ENCODE assay signal across 7 mouse cellular contexts in the genomic region with DNA sequence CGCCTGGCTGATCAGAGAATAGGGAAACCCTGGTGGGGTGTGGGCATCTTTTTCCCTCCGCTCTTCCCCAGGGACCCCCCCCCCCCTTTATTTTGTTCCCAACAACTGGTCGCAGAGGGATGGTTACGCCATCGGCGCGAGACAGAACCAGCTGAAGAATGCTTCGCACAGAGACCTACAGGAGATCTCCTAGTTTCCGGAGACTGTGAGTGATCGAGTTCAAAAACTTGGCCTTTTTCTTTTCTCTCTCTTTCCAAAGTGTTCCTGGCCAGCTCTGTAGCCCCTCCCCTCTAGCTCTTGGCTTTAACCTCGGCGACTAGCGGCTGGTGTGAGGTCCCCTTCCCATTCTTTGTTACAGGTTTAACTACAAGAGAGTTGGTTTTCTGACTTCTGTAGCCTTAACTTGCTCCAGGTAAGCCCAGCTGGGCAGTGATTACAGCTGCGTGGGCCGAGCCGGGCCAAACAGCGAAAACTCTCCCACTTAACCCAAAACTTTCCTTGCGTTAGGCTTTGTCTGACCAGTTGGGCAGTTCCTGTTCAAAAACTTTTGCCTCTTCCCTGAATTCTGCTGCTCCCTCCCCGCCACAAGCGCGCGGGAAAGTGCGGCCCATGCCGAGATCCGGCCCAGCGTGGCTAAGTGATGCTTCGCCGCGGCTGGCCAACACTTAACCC. TPM values are rescaled to one million over a fixed set of nuclear protein-coding genes. Genes with fewer than 3 reads are reported as not detected.
A peak's percentile ranks its signal among the peaks of the same experiment; 100 is the strongest.
DNase-seq lines count a peak whose midpoint lies in the region; ATAC-seq and TF ChIP-seq lines count a peak whose summit lies in the region.

No protein-coding gene starts in this region.

- no peak for TF ChIP-seq CTCF in liver, adult 2 months (IDR thresholded peaks at IDR 0.05; ENCODE audit: low read depth, low read length)

- WGBS in hindbrain, embryonic 15.5 days = 1% methylated on average over 28 of the region's 29 CpGs
- WGBS in liver, adult 2 months = 2% methylated on average over 29 of the region's 29 CpGs
- under 1% methylated on average over 29 of the region's 29 CpGs for WGBS in neural tube, embryonic 11.5 days

- no peaks in the 10 kb centered on the region for H3K9me3 ChIP-seq in hindbrain, embryonic 15.5 days
- no peaks in the 10 kb centered on the region for H3K9me3 ChIP-seq in neural tube, embryonic 11.5 days (ENCODE audit: control insufficient read depth, low read length)

- peak overlapping the region; percentile 13; the same call in 1 of the 2 replicates for H3K9ac ChIP-seq in hindbrain, embryonic 15.5 days
- H3K9ac ChIP-seq in liver, adult 2 months (ENCODE audit: low read depth, low read length) = peak overlapping the region; percentile 7; the same call in 1 of the 2 replicates
- peak overlapping the region; percentile 47 for H3K9ac ChIP-seq in neural tube, embryonic 11.5 days (ENCODE audit: low read length)

- DNase-seq in embryo, embryonic 10 days (ENCODE audit: low spot score) = peak; percentile 72
- DNase-seq in gastrocnemius, adult 18-20 months (ENCODE audit: low spot score) = peak; percentile 42
- DNase-seq in liver, adult 2 months (ENCODE audit: extremely low read depth, low read depth, low spot score) = peak; percentile 48
- peak; percentile 73 for DNase-seq in neural tube, embryonic 11.5 days (ENCODE audit: low spot score)
- DNase-seq in right cerebral cortex, adult 18-20 months = no peak

- H3K79me2 ChIP-seq in liver, adult 2 months (ENCODE audit: control insufficient read depth, insufficient read depth, low read length) = no peaks in the 10 kb centered on the region

- no peaks in the 10 kb centered on the region for H3K36me3 ChIP-seq in hindbrain, embryonic 15.5 days
- H3K36me3 ChIP-seq in liver, adult 2 months (ENCODE audit: control insufficient read depth, insufficient read depth, low read length) = no peaks in the 10 kb centered on the region
- H3K36me3 ChIP-seq in neural tube, embryonic 11.5 days (ENCODE audit: control insufficient read depth, insufficient read depth, low read length) = no peaks in the 10 kb centered on the region

- H3K4me2 ChIP-seq in hindbrain, embryonic 15.5 days = peak overlapping the region; percentile 75
- peak overlapping the region; percentile 60 for H3K4me2 ChIP-seq in neural tube, embryonic 11.5 days (ENCODE audit: low read depth)

- ATAC-seq in hindbrain, embryonic 15.5 days (ENCODE audit: low FRiP score, low read depth) = peak; percentile 48; the same call in 1 of the 2 replicates
- no peak for ATAC-seq in neural tube, embryonic 11.5 days (ENCODE audit: insufficient read depth, low FRiP score, low TSS enrichment)
- no peak for ATAC-seq in monocyte, adult 5-6 weeks (replicated peaks; ENCODE audit: insufficient number of reproducible peaks, low FRiP score, low TSS enrichment, poor library complexity, severe bottlenecking)

- 0 out of 2 replicates have a peak, but pooled peaks cover 3% of the 10 kb centered on the region for H3K27me3 ChIP-seq in hindbrain, embryonic 15.5 days
- H3K27me3 ChIP-seq in liver, adult 2 months (ENCODE audit: control insufficient read depth, insufficient read depth, low read length) = no peaks in the 10 kb centered on the region
- H3K27me3 ChIP-seq in neural tube, embryonic 11.5 days (ENCODE audit: control insufficient read depth, insufficient read depth, low read length) = no peaks in the 10 kb centered on the region

- TF ChIP-seq POLR2A in liver, adult 2 months (IDR thresholded peaks at IDR 0.05; ENCODE audit: extremely low read depth, insufficient read depth, low read length) = no peak

- peaks cover 7% of the 10 kb centered on the region for H3K4me1 ChIP-seq in hindbrain, embryonic 15.5 days (replicated peaks)
- no peaks in the 10 kb centered on the region for H3K4me1 ChIP-seq in liver, adult 2 months (ENCODE audit: control insufficient read depth, insufficient read depth, low read length)
- H3K4me1 ChIP-seq in neural tube, embryonic 11.5 days (ENCODE audit: control insufficient read depth, insufficient read depth, low read length) = no peaks in the 10 kb centered on the region

- H3K27ac ChIP-seq in hindbrain, embryonic 15.5 days (replicated peaks) = peak overlapping the region; percentile 72
- H3K27ac ChIP-seq in liver, adult 2 months (replicated peaks; ENCODE audit: insufficient read depth, low read depth, low read length) = peak overlapping the region; percentile 21; the same call in 1 of the 2 replicates
- H3K27ac ChIP-seq in neural tube, embryonic 11.5 days (ENCODE audit: low read depth, low read length) = peak overlapping the region; percentile 60; the same call in 1 of the 2 replicates

- H3K4me3 ChIP-seq in hindbrain, embryonic 15.5 days = peak overlapping the region; percentile 32
- peak overlapping the region; percentile 63; the same call in 1 of the 2 replicates for H3K4me3 ChIP-seq in liver, adult 2 months (ENCODE audit: insufficient read depth, low read depth, low read length)
- H3K4me3 ChIP-seq in neural tube, embryonic 11.5 days (ENCODE audit: low read depth, low read length) = peak overlapping the region; percentile 27

RNA-seq across cellular contexts. Expression of a gene that starts 10.7 kb away (rescaled TPM):
- total RNA-seq in gastrocnemius, adult 18-20 months (2021) = 1 to 10 TPM; 7.6 to 8.9 TPM
- 111 and 139 TPM in 2 replicates for polyA plus RNA-seq in hindbrain, embryonic 15.5 days (2015; fragmentation: Nextera tagmentation; extraction: Ambion mirVana)
- total RNA-seq in liver, adult 2 months (2014; rRNA removed) = 92.9 and 152 TPM in 2 replicates
- 392 and 394 TPM in 2 replicates for polyA plus RNA-seq in liver, adult 2 months (2012; rRNA removed)
- polyA plus RNA-seq in neural tube, embryonic 11.5 days (2014; fragmentation: Nextera tagmentation; extraction: Ambion mirVana) = 49.0 and 59.2 TPM in 2 replicates
- 19.1 to 28.4 TPM (median 27.7 TPM) in 3 replicates for total RNA-seq in monocyte, adult 5-6 weeks (2017)

RNA-seq across cellular contexts. Expression of a gene that starts 11.2 kb away (rescaled TPM):
- total RNA-seq in gastrocnemius, adult 18-20 months (2021) = 1 to 10 TPM; 3.3 to 3.9 TPM
- 23.0 and 27.2 TPM in 2 replicates for polyA plus RNA-seq in hindbrain, embryonic 15.5 days (2015; fragmentation: Nextera tagmentation; extraction: Ambion mirVana)
- total RNA-seq in liver, adult 2 months (2014; rRNA removed) = 71.4 and 98.0 TPM in 2 replicates
- polyA plus RNA-seq in liver, adult 2 months (2012; rRNA removed) = 225 and 241 TPM in 2 replicates
- polyA plus RNA-seq in neural tube, embryonic 11.5 days (2014; fragmentation: Nextera tagmentation; extraction: Ambion mirVana) = 21.7 and 22.8 TPM in 2 replicates
- 2.7 to 9.7 TPM (median 4.4 TPM) in 3 replicates for total RNA-seq in monocyte, adult 5-6 weeks (2017)

RNA-seq across cellular contexts. Expression of a gene that starts 20.7 kb away (rescaled TPM):
- total RNA-seq in gastrocnemius, adult 18-20 months (2021) = not detected
- not detected in 2 replicates for polyA plus RNA-seq in hindbrain, embryonic 15.5 days (2015; fragmentation: Nextera tagmentation; extraction: Ambion mirVana)
- 0.09 and 0.20 TPM in 2 replicates for total RNA-seq in liver, adult 2 months (2014; rRNA removed)
- 0.14 and 0.17 TPM in 2 replicates for polyA plus RNA-seq in liver, adult 2 months (2012; rRNA removed)
- not detected in 2 replicates for polyA plus RNA-seq in neural tube, embryonic 11.5 days (2014; fragmentation: Nextera tagmentation; extraction: Ambion mirVana)
- total RNA-seq in monocyte, adult 5-6 weeks (2017) = not detected in 3 replicates

Comparison
In these comparisons a context has a peak if more than half of its experiments do, and no peak if none do; other contexts are left out.
1. H3K27ac ChIP-seq: peak in every context shown above with its lines; median percentile 72 in hindbrain, embryonic 15.5 days; 60 in neural tube, embryonic 11.5 days; 21 in liver, adult 2 months.